Mouse (Mus musculus) kidney, adult 9 months (tissue): Measurements from ENCODE around the gene Cd200r1.
"Not testable (repeated sequence)": the region's sequence is repeated elsewhere in the genome, so short reads cannot be mapped to it uniquely, and the experiment has no call there.

ENCODE experiments used
- DNase-seq: peaks from one replicate; pipeline ENCODE4 v3.0.0; 2022

Cd200r1 gene

DNA sequence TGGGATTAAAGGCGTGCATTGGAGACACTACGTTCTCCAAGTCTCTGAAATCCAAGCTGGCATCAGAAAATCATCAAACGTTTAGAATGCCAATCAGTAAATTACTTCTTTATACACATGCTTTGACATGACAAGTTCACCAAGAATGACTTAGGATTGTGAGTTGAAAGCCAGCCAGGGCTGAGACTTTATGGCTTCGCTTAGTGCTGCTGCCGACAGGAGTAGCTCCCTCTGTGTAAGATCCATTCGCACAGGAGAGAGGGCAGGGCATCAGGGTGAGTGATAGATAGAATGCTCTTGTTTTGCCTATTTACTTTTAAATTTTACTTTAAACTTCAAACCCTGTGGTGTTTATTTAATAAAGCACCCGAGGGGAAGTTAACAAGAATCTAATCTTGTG, 2.0 kb downstream of the Cd200r1 start:
- DNase-seq, result no peak

DNA sequence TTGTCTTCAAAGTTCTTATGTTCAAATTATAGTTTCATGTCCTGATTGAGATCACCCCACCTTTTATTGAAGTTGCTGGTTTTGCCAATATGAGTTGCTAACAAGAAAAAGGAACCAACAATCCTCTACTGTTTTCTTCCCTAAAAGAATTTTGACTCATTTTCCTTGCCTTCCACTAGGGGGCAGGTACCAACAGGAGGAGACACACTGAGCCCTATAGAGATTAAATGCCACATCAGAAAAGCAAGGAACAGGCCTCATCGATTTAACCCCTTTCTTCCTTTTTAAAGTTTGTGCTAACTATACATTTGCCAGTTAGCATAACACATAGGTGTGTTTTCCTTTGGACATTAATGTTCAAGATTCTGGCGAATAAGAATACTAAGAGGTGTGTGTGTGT, 2.4 kb downstream of the Cd200r1 start:
- no peak for DNase-seq

DNA sequence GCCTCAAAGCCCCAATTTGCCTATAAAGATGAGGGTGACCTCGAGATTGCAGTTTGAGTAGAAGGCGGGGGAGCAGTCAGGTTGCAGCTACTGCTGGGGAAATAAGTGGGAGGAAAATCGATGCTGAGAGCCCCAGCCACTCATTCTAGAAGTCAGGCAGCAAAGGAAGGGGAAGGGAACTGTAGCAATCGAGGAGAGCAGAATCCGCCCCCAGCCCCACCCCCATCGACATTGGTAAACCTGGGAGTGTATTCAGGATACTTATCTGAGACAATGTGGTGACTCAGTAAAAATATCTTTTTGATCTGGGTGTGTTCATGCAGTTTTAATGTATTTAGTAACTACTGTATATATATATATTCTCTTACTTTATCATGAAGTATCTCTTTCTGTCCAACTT, 7.0 kb downstream of the Cd200r1 start:
- no peak for DNase-seq

DNA sequence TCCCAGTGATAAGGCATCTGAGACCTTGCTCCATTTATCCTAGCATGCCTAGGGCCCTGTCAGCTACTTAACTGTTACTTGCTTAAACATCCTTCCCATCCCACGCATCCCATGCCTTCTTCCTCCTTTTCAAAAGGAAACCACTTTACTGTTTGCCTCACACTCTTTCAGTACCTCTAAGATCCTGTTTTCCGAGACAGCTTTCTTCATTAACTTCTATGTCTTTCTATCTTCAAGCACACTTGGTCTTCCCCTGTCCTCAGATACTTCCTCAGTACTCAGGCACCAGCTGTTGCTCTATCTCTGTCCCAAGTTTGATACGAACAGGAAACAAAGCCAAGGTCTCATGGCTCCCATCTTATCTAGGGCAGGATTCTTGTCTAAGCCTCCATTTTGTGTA, 8.1 kb downstream of the Cd200r1 start:
- no peak for DNase-seq

DNA sequence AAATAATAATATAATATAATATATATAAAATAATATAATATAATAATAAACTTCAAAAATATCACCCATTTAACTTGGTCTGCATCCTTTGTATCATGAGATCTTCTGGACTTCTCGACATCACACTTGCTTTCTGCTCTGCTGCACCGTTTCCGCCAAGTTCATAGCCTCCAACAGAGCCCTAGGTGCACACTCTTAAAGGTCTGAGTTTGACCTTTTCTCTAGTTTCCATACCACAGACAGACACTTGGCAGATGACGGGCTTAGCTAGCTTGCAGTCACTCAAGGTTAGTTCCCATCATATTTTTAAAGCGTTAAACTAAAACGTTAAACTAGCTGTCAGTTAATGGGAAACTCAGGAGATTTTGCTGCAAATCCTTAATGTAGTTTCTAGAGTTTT, 8.7 kb downstream of the Cd200r1 start:
- DNase-seq, result no peak

DNA sequence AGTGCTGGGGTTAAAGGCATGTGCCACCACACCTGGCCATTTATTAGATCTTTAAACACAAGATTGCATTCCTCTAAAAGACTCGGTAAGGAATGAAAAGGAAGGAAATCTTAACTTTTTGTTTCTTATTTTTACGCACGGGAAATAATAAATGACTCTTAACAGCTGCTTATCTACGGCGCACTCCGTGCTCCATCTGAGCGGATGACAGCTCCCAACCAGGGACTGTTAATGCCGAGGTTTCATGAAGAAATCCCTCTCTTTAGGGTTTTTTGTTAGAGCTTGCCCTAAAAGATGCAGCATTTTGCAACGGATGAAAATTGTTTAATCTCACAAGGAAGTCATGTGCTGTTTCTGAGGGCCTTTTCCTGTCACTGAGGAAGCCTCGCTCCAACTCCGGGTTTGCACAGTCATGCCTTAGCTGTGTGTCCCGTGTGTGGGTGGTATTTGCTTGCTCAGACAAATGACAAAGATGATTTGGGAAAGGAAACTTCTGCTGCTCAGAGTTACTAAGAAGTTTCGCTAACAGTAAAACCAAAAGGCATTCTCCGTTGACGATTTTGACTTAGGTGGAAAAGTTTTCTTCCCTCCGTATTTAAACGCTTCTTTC, 13.1 kb downstream of the Cd200r1 start:
- peak; percentile 28 for DNase-seq

DNA sequence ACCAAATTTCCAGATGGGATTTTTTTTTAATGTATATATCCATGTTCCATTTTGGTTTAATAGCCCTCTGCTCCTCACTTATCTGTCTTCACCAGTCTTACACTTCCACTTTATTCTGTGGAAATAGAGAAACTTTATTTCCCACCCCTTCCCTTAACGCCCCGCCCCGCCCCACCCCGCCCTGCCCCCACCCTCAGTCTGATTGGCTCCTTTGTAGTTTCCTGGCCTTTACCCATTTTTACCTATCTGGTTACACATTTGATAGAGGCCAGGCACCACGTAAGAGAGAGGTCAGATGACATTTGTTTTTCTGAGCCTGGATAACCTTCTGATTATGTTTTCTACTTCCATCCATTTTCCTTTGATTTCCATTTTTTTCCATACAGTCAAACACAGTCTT, 14.0 kb downstream of the Cd200r1 start:
- DNase-seq, result no peak

DNA sequence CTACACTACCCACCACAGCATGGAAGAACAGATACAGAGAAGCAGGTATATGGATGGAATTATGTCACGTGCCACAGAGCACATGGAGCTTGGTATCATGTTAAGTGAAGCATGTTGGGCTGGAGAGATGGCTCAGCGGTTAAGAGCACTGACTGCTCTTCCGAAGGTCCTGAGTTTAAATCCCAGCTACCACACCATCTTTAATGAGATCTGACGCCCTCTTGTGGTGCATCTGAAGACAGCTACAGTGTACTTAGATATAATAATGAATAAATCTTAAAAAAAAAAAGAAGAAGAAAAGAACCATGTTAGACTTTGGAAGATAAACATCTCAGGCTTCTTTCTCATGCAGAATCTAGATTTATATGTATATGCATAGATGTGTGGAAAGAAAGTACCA, 15.2 kb downstream of the Cd200r1 start:
- no peak for DNase-seq

DNA sequence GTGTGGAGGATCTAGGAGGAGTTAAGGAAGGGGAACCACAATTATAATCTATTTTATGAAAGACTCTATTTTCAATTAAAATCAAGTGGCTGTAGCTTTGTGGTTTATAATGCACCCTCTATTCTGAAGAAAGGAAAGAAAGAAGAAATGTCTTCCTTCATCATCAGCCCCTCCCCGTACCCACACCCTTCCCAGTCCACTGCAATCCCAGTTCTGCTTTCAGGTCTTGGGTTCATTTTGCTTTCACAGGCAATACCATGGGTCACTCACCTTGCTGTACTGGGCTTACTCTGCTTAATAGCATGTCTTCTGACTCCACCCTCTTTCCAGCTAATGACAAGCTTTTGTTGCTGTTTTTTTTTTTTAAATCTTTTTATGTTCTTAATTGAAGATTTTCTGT, 21.4 kb downstream of the Cd200r1 start:
- DNase-seq, result no peak

DNA sequence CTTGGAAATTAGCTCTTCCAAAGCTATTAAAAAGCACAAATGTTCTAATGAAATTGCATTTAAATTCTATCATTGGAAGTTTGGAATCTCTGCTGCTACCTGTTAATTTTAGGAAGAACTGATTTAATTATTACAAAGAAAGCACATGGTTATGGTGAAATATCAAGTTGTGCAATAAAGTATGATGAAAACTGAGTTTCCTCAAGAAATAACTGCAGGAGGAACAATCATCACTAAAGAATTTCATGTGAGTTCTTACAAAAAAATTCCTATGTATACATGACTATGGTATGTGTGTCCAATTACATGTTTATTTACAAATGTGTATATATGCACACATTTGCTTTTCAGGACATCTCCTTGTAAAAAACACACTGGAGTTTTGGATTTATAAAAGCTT, 28.9 kb downstream of the Cd200r1 start:
- no peak for DNase-seq

DNA sequence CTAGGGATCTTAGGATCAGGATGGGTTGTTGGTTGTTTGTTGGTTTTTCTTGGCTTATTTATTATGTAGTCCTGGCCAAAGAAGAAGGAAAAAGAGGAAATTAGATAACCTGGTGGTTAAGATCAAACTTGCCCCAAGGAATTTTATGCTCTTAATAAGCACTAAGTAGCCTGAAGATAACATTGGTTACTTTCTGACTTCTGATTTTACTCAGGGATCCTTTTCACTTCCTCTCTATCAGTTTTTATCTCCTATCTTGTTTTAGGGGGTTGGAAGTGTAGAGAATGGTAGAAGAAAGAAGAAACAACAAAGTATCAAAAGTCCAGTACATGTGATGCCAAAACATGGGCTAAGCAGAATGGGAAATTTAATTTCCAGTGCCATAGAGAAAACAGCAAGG, 40.4 kb downstream of the Cd200r1 start:
- no peak for DNase-seq

DNA sequence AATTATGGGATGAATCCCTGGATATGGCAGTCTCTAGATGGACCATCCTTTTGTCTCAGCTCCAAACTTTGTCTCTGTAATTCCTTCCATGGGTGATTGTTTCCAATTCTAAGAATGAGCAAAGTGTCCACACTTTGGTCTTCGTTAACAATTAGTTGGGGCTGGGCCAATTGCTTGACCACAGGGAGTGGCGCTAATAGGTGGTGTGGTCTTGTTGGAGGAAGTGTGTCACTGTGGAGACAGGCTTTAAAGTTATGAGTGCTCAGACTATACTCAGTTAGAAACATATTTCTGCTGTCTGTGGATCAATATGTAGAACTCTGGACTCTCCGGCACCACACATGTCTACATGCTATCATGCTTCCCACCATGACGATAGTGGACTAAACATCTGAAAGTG, 44.7 kb downstream of the Cd200r1 start:
- not testable (repeated sequence) for DNase-seq

DNA sequence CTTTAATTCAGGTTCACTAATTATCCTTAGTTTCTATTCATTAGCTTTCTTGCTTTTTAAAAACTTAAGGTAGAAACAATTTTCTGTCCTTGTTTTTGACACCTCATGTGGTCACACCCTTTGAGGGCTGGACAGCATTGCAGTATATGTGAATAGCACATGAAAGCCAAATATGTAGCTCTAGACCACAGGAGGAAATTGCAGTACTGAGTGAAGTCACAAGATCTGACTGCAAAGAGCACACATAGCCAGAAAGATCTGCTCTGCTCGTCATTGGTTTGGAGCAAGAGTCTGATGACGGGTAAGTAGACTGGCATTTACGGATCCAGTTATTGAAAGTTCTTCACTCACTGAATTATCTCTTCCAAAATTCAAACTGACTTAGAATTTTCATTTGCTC, 46.0 kb downstream of the Cd200r1 start, which contains the start of gene Cd200r4:
TSS of gene Cd200r4 (plus strand) at position 190 of the 400 bp plus-strand sequence.
- no peak for DNase-seq

DNA sequence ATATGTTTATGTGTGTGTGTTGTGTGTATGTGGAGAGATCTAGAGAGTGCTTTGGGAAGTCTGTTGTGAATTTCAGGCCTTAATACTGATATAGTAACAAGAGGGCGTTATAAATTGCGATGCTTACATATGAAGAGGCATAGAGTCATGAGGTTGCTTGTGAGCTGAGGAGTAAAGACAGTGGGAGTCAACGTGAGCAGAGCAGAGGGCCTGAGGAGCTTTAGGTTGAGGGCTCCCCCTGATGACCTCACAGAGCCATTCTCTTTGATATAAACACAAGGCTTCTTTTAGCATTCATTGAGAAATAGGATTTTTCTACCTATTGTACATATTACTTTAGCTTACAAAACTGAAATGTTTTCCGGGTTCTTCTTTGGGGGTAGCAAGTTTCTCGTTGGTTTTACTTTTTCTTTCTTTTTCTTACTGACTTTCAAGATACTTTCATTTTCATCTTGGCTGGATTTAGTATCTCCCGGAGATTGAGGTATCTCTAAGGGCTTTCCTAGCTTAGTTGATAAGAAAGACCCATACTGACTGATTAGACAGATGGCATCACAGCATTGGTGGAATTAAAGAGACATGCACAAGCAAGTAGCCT, 47.0 kb downstream of the Cd200r1 start:
- no peak for DNase-seq

DNA sequence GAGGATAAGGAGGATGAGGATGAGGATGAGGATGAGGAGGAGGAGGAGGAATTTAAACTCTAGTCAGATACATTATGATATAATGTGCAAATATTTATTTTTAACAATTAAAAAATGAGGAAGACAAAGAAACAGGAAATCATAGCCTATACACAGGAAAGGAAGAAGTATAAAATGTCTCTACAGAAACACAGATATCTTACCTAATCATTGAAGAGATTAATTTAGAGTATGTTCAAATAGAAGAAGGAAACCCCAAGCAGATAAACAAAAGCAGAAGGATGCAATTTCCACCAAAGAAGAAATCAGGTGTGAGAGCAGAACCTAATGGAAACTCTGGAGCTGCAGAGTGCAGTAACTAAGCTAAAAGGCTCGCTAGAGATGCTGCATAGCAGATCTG, 52.5 kb downstream of the Cd200r1 start:
- DNase-seq, result no peak

DNA sequence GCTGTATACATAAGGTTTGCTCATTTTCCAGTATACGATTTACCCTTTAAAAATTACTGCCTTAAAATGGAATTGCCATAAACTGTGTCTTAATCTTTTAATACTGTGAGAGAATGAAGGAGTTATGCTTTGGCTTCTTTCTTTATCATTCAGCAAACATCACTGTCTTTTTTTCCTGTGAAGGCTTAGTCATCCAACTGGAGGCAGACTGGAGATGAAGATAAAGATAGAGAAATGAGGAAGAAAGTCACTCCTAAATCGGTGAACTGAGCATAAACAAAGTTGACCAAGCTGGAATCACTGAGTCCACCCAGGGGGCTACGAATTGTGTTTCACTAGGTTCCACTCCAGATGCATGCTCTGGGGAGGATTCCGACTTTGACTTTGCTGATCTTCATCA, 55.0 kb downstream of the Cd200r1 start:
- DNase-seq, result no peak

DNA sequence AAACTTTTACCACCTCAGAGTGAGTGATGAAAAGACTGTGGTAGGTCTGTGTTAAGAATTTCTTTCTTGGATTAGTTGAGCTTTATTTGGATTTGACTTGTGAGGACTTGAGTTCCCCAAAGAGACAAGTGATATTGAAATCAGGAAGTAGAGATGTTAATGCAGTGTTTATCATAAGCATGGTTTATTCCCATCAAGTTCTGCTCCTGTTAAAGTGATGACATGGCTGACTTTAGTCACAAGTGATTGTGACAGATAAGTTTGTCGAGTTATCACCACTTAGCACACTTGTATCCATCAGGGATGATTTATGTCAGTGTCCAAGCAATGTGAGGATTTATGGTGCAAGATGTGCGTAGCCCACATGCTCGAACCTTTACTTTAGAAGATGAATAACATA, 66.8 kb downstream of the Cd200r1 start:
- DNase-seq, result no peak

DNA sequence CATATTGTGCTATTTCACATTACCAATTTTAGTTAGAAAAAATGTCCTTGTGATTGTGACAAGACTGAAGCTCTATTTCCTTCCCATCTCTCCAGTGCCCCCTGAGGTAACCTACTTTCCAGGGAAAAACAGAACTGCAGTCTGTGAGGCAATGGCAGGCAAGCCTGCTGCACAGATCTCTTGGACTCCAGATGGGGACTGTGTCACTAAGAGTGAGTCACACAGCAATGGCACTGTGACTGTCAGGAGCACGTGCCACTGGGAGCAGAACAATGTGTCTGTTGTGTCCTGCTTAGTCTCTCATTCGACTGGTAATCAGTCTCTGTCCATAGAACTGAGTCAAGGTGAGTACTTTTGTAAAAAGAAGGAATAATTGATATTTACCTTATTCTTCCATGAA, 67.7 kb downstream of the Cd200r1 start:
- not testable (repeated sequence) for DNase-seq
